Mouse (Mus musculus) frontal cortex, adult 2 months (tissue): ENCODE data around the gene Tyrobp. TPM values are rescaled to one million over a fixed set of nuclear protein-coding genes. Genes with fewer than 3 reads are reported as not detected.

Source experiments
- DNase-seq, 2 experiments: peaks; one replicate each; pipeline ENCODE4 v3.0.0; 2022; ENCODE audit warnings: low spot score in 1 of 2; ENCODE audit errors: extremely low spot score in 1 of 2
- polyA plus RNA-seq: library from polyadenylated mRNA; depleted of rRNA; stranded (reverse); fragments of >200 nt; gene quantifications from 2 replicates; pipeline ENCODE4 v1.2.3, GENCODE M21; 2012; rRNA removed

The Tyrobp gene
- polyA plus RNA-seq, 1 experiment = 80.4 TPM

DNA sequence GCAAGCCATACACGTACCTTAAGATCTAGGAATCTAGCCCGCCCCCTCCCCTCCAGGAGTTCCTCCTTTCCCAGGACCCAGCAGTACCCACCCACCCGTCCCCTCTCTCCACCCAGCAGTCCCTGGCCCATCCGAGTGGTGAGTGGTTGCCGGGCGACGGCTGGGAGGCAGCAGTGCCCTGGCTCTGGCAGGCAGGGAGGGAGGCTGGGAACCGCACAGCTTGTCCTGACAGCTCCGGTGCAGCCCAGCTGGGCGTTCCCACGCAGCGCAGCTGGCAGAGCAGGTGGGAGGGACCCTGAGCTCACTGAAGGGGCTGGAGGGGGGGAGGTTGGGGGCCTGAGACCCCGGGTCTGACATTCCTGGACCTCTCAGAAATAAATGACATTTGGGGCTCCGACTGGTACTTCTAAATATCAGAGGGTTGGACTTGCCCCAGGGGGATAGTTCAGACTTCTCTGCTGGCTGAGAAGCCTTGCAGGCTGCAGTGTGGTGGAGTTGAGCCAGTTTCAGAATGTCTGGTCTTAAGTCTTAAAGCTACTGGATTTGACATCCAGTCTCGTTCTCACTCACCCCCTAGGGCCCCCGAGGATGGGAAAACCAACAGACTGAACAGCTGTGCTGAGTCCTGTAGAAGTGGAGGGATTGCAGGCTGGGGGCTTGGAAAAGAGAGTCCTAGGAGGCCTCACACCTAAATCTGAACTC is 44.2 kb downstream of the Tyrobp start, which contains the start of the genes Kirrel2 and Nphs1:
Gene Kirrel2 (minus strand): TSS at position 62 of the 702 bp plus-strand sequence.
Gene Nphs1 (plus strand): TSS at position 687 of the 702 bp plus-strand sequence.
- DNase-seq = peak in 1 of 2 experiments; percentile 68

DNA sequence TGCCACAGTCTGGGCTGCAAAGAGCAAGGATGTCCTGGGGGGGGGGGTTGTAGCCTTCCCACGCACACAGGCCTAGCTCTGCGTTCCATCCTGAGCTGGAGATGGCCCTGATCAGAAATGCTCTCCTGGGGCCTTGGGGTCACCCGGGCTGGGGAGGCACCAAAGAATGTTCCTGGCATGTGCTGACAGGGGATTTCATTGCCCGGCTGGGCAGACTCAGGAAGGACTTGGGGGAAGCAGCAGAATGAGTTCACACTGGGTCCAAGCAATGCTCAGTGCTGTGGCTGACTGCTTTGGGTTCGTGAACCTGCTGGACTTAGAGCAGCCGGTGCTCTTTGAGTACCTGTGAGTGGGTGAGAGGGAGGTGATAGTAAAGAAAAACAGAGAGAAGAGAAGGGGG is 45.9 kb downstream of the Tyrobp start:
- no peak for DNase-seq

DNA sequence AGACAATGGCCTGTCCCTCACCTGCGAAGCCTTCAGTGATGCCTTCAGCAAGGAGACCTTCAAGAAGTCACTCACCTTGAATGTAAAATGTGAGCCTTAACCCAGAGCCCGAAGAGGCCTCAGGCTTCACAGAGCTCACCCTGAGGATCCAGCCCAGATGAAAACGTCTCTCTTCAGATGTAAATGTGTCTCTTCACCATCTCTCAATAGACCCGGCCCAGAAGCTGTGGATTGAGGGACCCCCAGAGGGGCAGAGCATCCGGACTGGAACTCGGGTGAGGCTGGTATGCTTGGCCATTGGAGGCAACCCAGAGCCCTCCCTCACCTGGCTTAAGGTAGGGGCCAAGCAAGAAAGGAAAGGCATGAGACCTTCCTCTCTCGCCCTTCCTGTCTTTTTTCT is 50.0 kb downstream of the Tyrobp start:
- no peak for DNase-seq

DNA sequence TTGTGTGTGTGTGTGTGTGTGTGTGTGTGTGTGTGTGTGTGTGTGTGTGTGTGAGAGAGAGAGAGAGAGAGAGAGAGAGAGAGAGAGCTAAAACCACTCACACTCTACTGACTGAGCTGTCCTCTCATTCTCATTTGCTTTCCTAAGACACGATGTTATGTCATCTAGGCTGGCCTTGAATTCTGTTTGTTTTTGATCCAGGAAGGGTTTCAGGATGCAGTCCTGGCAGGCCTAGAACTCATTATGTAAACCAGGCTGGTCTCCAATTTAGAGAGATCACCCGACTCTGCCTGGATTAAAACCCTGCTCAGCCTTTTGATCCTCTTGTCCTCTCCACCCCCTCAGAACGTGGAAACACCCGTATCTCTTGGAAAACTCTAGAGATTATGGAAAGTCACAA is 50.4 kb downstream of the Tyrobp start:
- no peak for DNase-seq

DNA sequence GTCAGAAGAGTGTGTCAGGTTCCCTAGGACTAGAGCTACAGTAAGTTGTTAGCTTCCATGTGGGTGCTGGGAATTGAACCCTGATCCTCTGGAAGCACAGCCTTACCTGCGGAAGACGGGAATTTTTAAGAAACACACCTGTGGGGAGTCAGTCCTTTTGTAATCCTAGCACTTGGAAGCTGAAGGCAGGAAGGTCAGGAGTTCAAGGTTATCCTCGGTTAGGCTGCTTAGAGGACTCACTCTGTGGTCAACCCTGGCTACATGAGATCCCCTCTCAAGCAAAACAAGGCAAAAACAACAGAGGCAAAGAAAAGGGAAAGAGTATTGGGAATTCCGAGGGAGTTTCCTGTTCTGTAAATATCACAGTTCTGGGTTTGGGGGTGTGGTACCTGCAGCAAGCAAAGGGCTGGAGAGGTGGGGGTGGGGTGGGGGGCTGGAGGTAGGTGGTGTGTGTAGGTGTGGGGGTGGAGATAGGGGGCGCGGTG is 51.3 kb downstream of the Tyrobp start:
- no peak for DNase-seq

Other genes with a start within 250 kb of the Tyrobp start
- 36.0 and 38.8 TPM in 2 replicates for gene Zfp146, start 244.0 kb upstream of the Tyrobp start, polyA plus RNA-seq
- 5.6 and 7.7 TPM in 2 replicates for gene Cox7a1, start 229.6 kb upstream of the Tyrobp start, polyA plus RNA-seq
- 236 and 319 TPM in 2 replicates for gene Capns1, start 214.9 kb upstream of the Tyrobp start, polyA plus RNA-seq
- gene Polr2i, start 181.8 kb upstream of the Tyrobp start, polyA plus RNA-seq = 157 and 161 TPM in 2 replicates
- gene Tbcb, start 181.5 kb upstream of the Tyrobp start, polyA plus RNA-seq = 114 and 129 TPM in 2 replicates
- gene Ovol3, start 178.0 kb upstream of the Tyrobp start, polyA plus RNA-seq = not detected in 2 replicates
- gene Thap8, start 133.7 kb upstream of the Tyrobp start, polyA plus RNA-seq = 0.15 and 0.22 TPM in 2 replicates
- 3.9 and 5.6 TPM in 2 replicates for gene Wdr62, start 133.3 kb upstream of the Tyrobp start, polyA plus RNA-seq
- 354 and 373 TPM in 2 replicates for gene Clip3, start 122.0 kb upstream of the Tyrobp start, polyA plus RNA-seq
- gene Alkbh6, start 105.0 kb upstream of the Tyrobp start, polyA plus RNA-seq = 132 TPM in 2 replicates
- gene Syne4, start 99.0 kb upstream of the Tyrobp start, polyA plus RNA-seq = 27.6 and 29.9 TPM in 2 replicates
- 0.34 and 0.66 TPM in 2 replicates for gene E130208F15Rik, start 92.0 kb upstream of the Tyrobp start, polyA plus RNA-seq
- 16.9 and 19.2 TPM in 2 replicates for gene Sdhaf1, start 89.9 kb upstream of the Tyrobp start, polyA plus RNA-seq
- gene Lrfn3, start 51.0 kb upstream of the Tyrobp start, polyA plus RNA-seq = 19.8 and 22.2 TPM in 2 replicates
- 1.5 and 2.2 TPM in 2 replicates for gene Hcst, start 6.1 kb downstream of the Tyrobp start, polyA plus RNA-seq
- 5.4 and 6.4 TPM in 2 replicates for gene Nfkbid, start 8.0 kb downstream of the Tyrobp start, polyA plus RNA-seq
- gene Aplp1, start 31.8 kb downstream of the Tyrobp start, polyA plus RNA-seq = 940 and 960 TPM in 2 replicates
- gene Kirrel2, start 43.9 kb downstream of the Tyrobp start, polyA plus RNA-seq = 3.7 and 7.1 TPM in 2 replicates
- gene Nphs1, start 44.6 kb downstream of the Tyrobp start, polyA plus RNA-seq = 1.2 and 1.6 TPM in 2 replicates
- 0.18 and 0.19 TPM in 2 replicates for gene Prodh2, start 79.9 kb downstream of the Tyrobp start, polyA plus RNA-seq
- 172 and 192 TPM in 2 replicates for gene Arhgap33, start 121.3 kb downstream of the Tyrobp start, polyA plus RNA-seq
- 9.3 and 10.7 TPM in 2 replicates for gene Hspb6, start 138.4 kb downstream of the Tyrobp start, polyA plus RNA-seq
- gene Proser3, start 138.5 kb downstream of the Tyrobp start, polyA plus RNA-seq = 7.3 and 8.3 TPM in 2 replicates
- gene Lin37, start 146.1 kb downstream of the Tyrobp start, polyA plus RNA-seq = 64.1 and 67.3 TPM in 2 replicates
- 125 and 131 TPM in 2 replicates for gene U2af1l4, start 149.5 kb downstream of the Tyrobp start, polyA plus RNA-seq
- gene Gm49396, start 149.6 kb downstream of the Tyrobp start, polyA plus RNA-seq = 8.2 and 9.4 TPM in 2 replicates
- gene Psenen, start 149.9 kb downstream of the Tyrobp start, polyA plus RNA-seq = 114 and 133 TPM in 2 replicates
- gene Igflr1, start 151.7 kb downstream of the Tyrobp start, polyA plus RNA-seq = 6.2 and 7.9 TPM in 2 replicates
- 42.2 and 45.9 TPM in 2 replicates for gene Kmt2b, start 175.0 kb downstream of the Tyrobp start, polyA plus RNA-seq
- gene Zbtb32, start 185.1 kb downstream of the Tyrobp start, polyA plus RNA-seq = 0.04 TPM in 1 of 2 replicates, not detected in the other
- gene Upk1a, start 199.1 kb downstream of the Tyrobp start, polyA plus RNA-seq = 1.7 and 2.3 TPM in 2 replicates
- gene Cox6b1, start 212.4 kb downstream of the Tyrobp start, polyA plus RNA-seq = 893 and 1,127 TPM in 2 replicates
- gene Etv2, start 222.1 kb downstream of the Tyrobp start, polyA plus RNA-seq = not detected in 2 replicates
- 59.7 and 66.4 TPM in 2 replicates for gene Rbm42, start 236.6 kb downstream of the Tyrobp start, polyA plus RNA-seq